Comparison of ENCODE assay signal across 9 mouse cellular contexts in the genomic region with DNA sequence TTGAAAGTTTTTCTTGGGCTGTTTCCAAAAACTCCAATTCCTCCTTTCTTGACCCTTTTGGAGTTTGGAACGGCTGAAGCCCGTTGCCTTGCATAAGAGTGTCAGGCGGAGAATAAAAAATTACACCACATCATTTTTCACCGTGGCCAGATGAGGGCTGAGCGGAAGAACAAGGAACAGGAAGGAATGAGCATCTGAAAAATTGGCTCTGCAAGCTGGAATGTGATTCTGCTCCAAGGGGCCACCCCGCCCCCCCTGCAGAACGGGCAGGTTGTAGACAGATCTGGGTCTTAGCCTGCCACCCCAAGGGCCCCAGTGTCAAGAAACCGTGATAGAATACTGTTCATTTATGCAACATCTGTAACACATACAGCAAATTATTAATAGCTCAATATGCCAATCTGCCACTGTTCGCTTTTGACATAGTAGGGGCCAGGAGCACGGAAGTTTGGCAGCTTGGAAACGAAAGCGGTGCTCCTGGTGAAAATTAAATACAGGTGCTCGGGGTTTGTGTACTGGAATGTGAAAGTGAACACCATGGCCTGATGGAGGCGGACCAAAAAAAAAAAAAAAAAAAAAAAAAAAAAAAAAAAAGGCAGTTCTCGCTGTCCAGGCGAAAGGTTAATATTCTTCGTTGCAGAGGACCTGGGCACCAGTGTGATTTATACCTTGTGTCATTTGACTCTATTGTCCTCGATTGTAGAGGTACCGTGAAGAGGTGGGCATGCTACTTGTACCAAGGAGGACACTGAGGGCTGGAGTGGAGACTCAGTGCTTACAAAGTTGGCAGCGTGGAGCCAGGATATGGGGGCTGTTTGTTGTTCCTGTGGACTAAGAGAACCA.
A peak's percentile ranks its signal among the peaks of the same experiment; 100 is the strongest.
DNase-seq lines count a peak whose midpoint lies in the region; ATAC-seq and TF ChIP-seq lines count a peak whose summit lies in the region.
"Had no signal": no experiment of that assay in that cellular context is flagged by ENCODE, and none has a peak within 500 bp of the region (broad histone marks: within the 10 kb centered on the region; RNA-seq: fewer than 3 reads in every experiment).

No protein-coding gene starts in this region.

- 71% methylated on average over 20 of the region's 20 CpGs for WGBS in heart, embryonic 12.5 days

- peak overlapping the region; percentile 6; the same call in 1 of the 2 replicates for H3K4me2 ChIP-seq in heart, embryonic 12.5 days
- H3K4me2 ChIP-seq: liver, embryonic 13.5 days had no signal

- no peaks in the 10 kb centered on the region for H3K36me3 ChIP-seq in ES-E14 (ENCODE audit: control insufficient read depth, insufficient read depth, low read length, poor library complexity, severe bottlenecking)
- H3K36me3 ChIP-seq in heart, embryonic 12.5 days: no peaks in the 10 kb centered on the region
- H3K36me3 ChIP-seq: liver, embryonic 13.5 days had no signal

- intact Hi-C loops in left cerebral cortex, postnatal 25 days (cut with DNase I): no loop called here

- H3K27ac ChIP-seq in ES-E14 (ENCODE audit: insufficient read depth, low read depth, low read length, poor library complexity, severe bottlenecking): no peak overlapping the region
- H3K27ac ChIP-seq in heart, embryonic 12.5 days (ENCODE audit: poor library complexity, severe bottlenecking): no peak overlapping the region
- H3K27ac ChIP-seq: liver, embryonic 13.5 days had no signal

- no peaks in the 10 kb centered on the region for H3K4me1 ChIP-seq in ES-E14 (ENCODE audit: control insufficient read depth in 2 of 2, insufficient read depth in 2 of 2, low read length in 2 of 2, poor library complexity in 1 of 2)
- no peaks in the 10 kb centered on the region for H3K4me1 ChIP-seq in heart, embryonic 12.5 days (replicated peaks)
- H3K4me1 ChIP-seq: liver, embryonic 13.5 days had no signal

- in situ Hi-C loops in ES-E14 (cut with MboI; ENCODE audit: low sequenced_read_pairs in 2 of 2, unreplicated experiment in 2 of 2): no loop called here

- no peak overlapping the region for H3K4me3 ChIP-seq in ES-E14 (ENCODE audit: insufficient read depth in 1 of 2, low read depth in 1 of 2, low read length in 2 of 2, poor library complexity in 1 of 2, severe bottlenecking in 1 of 2)
- H3K4me3 ChIP-seq in heart, embryonic 12.5 days: no peak overlapping the region
- H3K4me3 ChIP-seq: liver, embryonic 13.5 days had no signal

- no peak for ATAC-seq in heart, embryonic 12.5 days (ENCODE audit: insufficient number of reproducible peaks, low FRiP score)

- no peak overlapping the region for H3K9ac ChIP-seq in ES-E14 (ENCODE audit: insufficient read depth, low read depth, low read length, poor library complexity, severe bottlenecking)
- H3K9ac ChIP-seq in heart, embryonic 12.5 days: no peak overlapping the region
- H3K9ac ChIP-seq: liver, embryonic 13.5 days had no signal

- DNase-seq in ES-E14 (ENCODE audit: low read depth, low spot score): no peak
- peak; percentile 53 for DNase-seq in embryo, embryonic 10.5 days (ENCODE audit: low spot score)
- DNase-seq in kidney, postnatal 25 days: peak; percentile 71 to 84
- no peak for DNase-seq in thymus, postnatal 4 days
- DNase-seq in left cerebral cortex, postnatal 25 days (ENCODE audit: low spot score in 2 of 2): no peak
- no peak for DNase-seq in ovary, postnatal 10 days (ENCODE audit: low spot score)
- no peak for DNase-seq in urinary bladder, adult 18-20 months (ENCODE audit: low spot score in 2 of 2)
- DNase-seq: liver, embryonic 13.5 days had no signal

- peaks cover 22% of the 10 kb centered on the region for H3K27me3 ChIP-seq in heart, embryonic 12.5 days (replicated peaks)
- H3K27me3 ChIP-seq: liver, embryonic 13.5 days had no signal

- H3K9me3 ChIP-seq in ES-E14 (ENCODE audit: control insufficient read depth, insufficient read depth, low read depth, low read length): no peaks in the 10 kb centered on the region
- H3K9me3 ChIP-seq in heart, embryonic 12.5 days (replicated peaks): no peaks in the 10 kb centered on the region
- H3K9me3 ChIP-seq: liver, embryonic 13.5 days had no signal

TF ChIP-seq in ES-E14, 5 proteins besides CTCF, POLR2A, EP300 and RAD21:
- no peak for TF ChIP-seq MAFK (IDR thresholded peaks at IDR 0.05; ENCODE audit: insufficient read depth, low read depth, low read length)
- TF ChIP-seq ZC3H11A (IDR thresholded peaks at IDR 0.05; ENCODE audit: borderline replicate concordance, low read depth, low read length): no peak
- TF ChIP-seq CHD2 (IDR thresholded peaks at IDR 0.05; ENCODE audit: low read depth, low read length): no peak
- peak; percentile 69 for TF ChIP-seq ZNF384 (IDR thresholded peaks at IDR 0.05; ENCODE audit: low read depth, low read length)
- TF ChIP-seq HCFC1 (IDR thresholded peaks at IDR 0.05; ENCODE audit: borderline replicate concordance, insufficient read depth, low read length): no peak

Comparison
In these comparisons a context has a peak if more than half of its experiments do, and no peak if none do; other contexts are left out.
1. DNase-seq: peak in embryo, embryonic 10.5 days (single experiment) and kidney, postnatal 25 days (2 of 2); none in ES-E14 (single experiment), thymus, postnatal 4 days (single experiment), left cerebral cortex, postnatal 25 days (0 of 2), ovary, postnatal 10 days (single experiment) and urinary bladder, adult 18-20 months (0 of 2).